Mouse (Mus musculus): Measurements from ENCODE around the gene Uggt1. TPM values are rescaled to one million over a fixed set of nuclear protein-coding genes. Genes with fewer than 3 reads are reported as not detected.

Uggt1 gene
- polyA plus RNA-seq, 2 experiments from 2014 or later, result 19.1 to 22.8 TPM

- ATAC-seq, result no peak
These were observed 71.1 kb downstream of the Uggt1 start for GRCm38 (mm10) chr1:36173461-36173860.

GRCm38 (mm10) chr1:36172941-36173340 is 71.6 kb downstream of the Uggt1 start:
- ATAC-seq, result no peak

- ATAC-seq, result peak; percentile 59
These were observed 81.8 kb downstream of the Uggt1 start for GRCm38 (mm10) chr1:36162687-36163086.

DNA sequence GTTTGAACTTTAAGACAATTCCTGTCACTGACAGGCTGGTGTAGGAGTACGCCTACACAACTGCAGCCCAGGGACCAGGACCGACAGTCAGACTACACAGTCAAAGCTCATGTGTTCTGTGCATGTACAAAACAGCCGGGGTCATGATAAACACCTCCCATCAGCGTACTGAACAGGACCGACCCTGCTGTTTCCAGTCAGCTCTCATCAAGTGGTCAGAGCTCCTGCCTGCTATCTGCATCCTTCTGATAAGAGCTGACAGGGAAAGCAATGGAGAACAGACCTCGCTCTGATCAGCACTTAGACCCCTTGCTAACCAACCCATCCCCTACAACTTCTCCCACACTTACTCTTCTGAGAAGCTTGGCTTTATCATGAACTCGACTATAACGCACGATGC is 83.3 kb downstream of the Uggt1 start:
- no peak for ATAC-seq

DNA sequence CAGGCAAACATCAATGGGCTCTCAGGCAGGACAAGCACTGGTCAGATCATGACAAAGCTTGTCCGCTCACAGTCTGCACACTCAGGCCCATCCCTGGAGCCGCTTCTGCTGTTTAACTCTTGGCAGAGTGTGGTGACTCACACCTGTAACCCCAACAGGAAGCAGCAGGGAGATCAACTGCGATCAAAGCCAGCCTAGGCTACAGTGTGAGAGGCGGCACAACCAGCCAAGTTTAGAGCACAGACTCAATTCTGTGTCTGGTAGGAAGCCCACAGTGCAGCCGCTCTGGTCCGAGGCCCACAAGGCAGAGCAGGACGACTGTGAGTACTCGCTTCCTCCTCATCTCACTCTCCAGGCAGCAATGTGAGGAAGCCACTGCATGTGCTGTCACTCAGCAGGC is 84.3 kb downstream of the Uggt1 start:
- peak; percentile 93 for ATAC-seq

GRCm38 (mm10) chr1:36149411-36149810 is 95.1 kb downstream of the Uggt1 start:
- peak; percentile 89 for ATAC-seq

- ATAC-seq, result peak; percentile 63
These were observed 95.7 kb downstream of the Uggt1 start for GRCm38 (mm10) chr1:36148809-36149208.

- no peak for ATAC-seq
These were observed 99.5 kb downstream of the Uggt1 start for GRCm38 (mm10) chr1:36145050-36145449.

DNA sequence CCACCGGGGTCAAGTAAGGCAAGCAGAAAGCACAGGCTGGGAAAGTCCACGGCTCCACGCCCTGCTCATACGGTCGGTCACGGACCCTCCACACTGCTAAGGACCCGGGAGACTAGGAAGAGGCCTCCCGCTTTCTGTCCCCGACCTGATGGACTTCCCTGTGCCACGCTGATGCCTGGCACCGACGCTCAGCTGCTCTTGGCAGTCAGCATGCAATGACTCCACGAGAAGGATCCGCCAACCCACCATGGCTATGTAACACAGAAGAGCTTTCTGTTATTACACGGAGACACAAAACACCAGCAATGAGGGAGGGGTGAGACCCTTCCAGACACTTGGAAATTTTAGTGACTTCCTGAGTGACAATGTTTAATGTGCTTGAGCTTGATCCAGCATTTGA is 104.2 kb downstream of the Uggt1 start:
- ATAC-seq, result no peak

DNA sequence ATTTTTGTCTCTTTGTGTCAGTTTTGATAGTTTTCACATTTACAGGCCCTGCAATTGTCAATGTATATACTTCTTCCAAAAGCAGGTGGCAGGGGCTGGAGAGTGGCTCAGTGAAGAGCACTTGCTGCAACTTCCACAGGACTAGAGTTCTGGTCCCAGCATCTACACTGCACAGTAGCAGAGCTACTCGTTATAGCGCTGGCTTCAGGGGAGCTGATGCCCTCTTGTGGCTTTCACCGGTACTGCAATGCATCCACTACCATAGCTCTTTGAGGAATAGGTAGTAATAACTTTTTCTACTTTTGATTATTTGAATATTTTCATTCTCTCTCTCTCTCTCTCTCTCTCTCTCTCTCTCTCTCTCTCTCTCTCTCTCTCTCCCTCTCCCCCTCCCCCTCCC is 109.9 kb downstream of the Uggt1 start:
- no peak for ATAC-seq

GRCm38 (mm10) chr1:36133647-36134046 is 110.9 kb downstream of the Uggt1 start:
- no peak for ATAC-seq

DNA sequence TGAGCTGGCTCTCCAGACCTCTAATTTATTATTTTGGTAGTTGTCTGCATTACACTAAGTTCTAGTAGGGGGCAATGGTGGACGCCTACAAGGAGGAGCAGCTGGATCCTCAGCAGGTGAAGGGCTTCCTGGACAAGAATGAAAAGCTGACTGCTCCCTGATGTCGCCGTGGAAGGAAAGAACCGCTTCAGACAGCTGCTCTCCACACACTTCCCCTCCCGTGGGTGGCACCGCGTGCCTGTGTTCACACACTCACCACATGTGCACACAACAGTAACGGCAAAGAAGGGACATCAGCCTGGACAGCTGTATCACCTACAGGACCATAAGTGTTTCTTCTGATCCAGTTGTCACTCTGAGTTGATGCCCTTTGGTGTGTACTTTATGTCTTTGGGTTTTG is 111.5 kb downstream of the Uggt1 start:
- ATAC-seq, result no peak

DNA sequence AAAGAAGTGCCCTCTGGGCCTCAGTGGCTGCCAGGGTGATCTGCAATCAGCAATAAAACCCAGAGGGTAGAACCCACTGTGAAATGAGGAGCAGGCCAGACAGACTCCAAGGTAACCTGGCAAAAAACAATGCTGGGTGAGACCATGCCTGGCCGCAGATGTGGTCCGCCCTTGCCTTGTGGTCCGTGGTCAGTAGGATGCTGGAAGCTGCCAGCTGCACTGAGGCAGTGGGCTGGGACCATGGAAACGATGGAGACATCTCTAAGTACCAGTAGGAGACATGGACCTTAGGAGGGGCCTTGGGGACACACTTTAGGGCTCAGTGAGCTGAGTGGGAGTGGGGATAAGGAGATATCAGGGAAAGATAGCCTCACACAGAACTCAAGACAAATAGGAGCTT is 112.3 kb downstream of the Uggt1 start:
- no peak for ATAC-seq

DNA sequence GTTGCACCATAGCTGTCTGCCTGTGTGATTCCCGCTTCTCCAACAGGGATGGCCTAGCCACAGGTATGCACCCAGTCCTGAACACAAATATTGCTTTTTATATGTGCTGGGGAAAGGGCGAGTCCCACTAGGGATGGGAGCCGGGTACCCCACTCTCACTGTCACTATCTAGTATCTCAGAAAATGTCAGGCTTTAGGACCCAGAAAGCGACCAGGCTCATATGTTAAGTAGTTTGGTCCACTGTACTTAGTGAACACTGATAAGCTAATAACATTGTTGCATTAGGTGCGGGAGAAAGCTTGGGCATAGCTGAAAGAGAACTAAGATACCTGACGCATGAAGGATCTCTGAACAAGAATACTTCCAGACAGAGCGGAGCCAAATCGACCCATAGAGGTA is 112.8 kb downstream of the Uggt1 start:
- no peak for ATAC-seq

DNA sequence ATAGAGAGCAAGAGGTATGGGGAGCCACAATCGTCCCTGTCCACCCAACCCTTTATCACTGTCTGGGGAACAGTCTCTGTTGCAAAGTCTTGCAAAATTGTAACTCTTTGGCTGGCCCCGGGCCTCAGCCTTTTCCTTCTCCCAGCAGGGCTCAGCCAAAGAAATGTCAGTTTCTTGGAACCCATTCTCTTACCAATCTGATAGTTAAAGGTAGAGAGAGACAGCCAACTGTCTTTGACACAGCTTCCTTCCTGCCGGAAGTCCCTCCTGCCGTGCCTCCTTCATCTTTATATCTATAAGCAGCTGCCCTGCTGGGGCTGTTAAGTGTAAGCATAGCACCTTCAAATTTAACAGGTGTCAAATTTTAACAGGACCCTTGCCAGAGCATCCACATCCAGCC is 113.4 kb downstream of the Uggt1 start:
- peak; percentile 70 for ATAC-seq

GRCm38 (mm10) chr1:36130307-36131035 is 114.0 kb downstream of the Uggt1 start:
- ATAC-seq, result no peak

DNA sequence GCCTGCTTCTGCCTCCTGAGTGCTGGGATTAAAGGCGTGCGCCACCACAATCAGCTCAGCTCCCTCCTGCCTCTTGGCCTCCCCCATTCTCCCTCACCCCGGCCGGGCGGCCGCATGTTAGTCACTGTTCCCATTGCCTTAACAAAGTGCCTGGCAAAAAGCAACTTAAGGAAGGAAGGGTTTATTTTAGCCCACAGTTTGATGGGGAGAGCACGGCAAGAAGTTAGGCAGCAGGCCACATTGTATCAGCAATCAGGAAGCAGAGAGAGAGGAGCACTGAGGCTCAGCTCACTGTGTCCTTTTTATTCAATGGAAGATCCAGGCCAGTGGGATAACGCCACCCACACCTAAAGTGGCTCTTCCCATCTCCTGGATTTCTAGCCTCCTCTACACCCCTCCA is 114.6 kb downstream of the Uggt1 start:
- ATAC-seq, result no peak

DNA sequence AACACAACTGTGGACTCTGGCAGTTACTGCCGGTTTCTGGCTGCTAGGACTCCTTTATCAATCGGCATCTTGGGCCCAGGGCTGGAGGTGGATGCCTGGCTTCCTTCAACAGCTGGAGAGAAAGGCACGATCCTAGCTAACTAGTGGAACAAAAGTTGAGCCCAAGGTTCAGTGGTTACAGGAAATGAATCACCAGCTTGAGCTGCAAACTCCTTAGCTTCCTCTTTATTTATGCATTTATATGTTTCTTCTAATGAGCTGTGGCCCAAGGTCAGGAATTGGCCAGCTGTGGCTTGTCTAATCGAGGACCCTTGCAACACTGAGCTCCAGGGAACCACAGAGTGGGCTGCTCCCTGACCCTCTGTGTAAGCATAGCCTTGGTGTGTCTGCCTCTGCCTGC is 115.4 kb downstream of the Uggt1 start:
- ATAC-seq, result no peak

- no peak for ATAC-seq
These were observed 119.4 kb downstream of the Uggt1 start for GRCm38 (mm10) chr1:36125076-36125475.

GRCm38 (mm10) chr1:36121172-36121571 is 123.3 kb downstream of the Uggt1 start:
- no peak for ATAC-seq

DNA sequence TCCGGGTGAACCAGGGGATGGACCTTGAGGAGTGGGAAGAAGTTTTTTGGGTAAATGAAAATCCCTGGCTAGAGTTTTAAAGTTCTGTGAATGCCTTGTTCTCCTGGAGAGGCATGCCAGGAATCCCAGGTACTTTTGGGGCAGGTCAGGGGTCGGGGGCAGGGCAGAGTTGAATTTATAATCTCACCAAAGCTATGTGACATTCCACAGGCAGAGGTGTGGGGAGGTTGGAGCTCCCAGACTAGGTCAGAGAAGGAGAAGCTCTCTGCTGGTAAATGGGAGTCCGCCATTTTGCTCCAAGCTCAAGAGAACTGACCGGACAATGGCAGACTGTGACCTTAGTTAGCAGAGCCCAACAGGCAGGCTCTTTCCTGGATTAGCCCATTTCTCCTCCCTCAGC is 125.1 kb downstream of the Uggt1 start:
- ATAC-seq, result no peak

DNA sequence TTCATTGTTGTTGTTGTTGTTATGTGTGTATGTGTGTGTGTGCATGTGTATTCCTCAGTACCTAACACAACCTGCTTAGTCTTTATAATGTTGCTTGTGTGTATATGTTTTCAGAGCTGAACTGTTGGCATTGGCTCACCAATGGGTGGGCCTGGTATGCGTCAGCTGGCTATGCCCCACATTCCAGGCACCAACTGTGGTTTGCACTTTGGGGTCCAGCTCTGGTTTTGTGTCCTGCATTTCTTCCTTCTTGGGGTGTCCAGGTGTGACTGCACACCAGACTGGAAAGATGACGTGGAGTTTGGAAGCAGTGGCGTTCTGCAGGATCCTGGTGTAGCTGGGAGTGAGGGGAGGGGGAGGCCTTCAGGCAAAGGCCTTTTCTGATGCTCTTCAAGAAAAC is 125.6 kb downstream of the Uggt1 start:
- no peak for ATAC-seq

GRCm38 (mm10) chr1:36118061-36118685 is 126.3 kb downstream of the Uggt1 start:
- no peak for ATAC-seq

DNA sequence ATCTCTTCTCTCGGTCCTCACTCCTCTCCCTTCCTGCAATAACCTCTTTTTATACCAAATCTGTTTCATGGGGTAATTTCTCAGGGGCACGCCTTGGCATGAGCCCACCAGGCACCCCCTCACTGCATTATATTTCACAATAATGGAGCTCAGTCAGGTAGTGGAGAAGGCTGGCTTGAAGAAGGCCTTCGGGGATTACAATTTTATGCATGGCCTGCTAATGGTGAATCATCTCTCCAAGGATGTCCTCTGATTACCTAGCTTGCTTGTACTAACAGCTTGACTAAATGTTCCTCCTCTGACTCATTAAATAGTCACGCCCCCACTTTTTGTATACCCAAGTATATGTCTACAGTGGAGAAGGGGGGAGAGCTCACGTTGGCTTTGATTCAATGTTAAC is 128.0 kb downstream of the Uggt1 start:
- no peak for ATAC-seq

- ATAC-seq, result no peak
These were observed 129.7 kb downstream of the Uggt1 start for GRCm38 (mm10) chr1:36114844-36115243.
